Mouse (Mus musculus) neural tube, embryonic 11.5 days (tissue): ENCODE data around the gene Rp2. TPM values are rescaled to one million over a fixed set of nuclear protein-coding genes. Genes with fewer than 3 reads are reported as not detected.

Source experiments
- ATAC-seq: fragments of 200-750 bp; cut with Nextera tagmentation; 2 replicates; pipeline ENCODE4 v1.8.0; 2017; ENCODE audit warnings: moderate number of reproducible peaks, mild to moderate bottlenecking, moderate TSS enrichment, moderate library complexity; ENCODE audit not compliant: insufficient read depth, low FRiP score, low TSS enrichment
- DNase-seq: peaks from one replicate; pipeline ENCODE4 v3.0.0-alpha.2; 2015; ENCODE audit warnings: low spot score
- H3K27ac ChIP-seq: fragments of 300-500 bp; sonication (generic); 2 replicates; pipeline ENCODE4 v1.5.1; 2014; ENCODE audit warnings: low read depth, mild to moderate bottlenecking, low read length
- H3K27me3 ChIP-seq: fragments of 300-500 bp; sonication (generic); 2 replicates; pipeline ENCODE4 v1.6.1; 2014; ENCODE audit warnings: mild to moderate bottlenecking, low read length, mixed read lengths; ENCODE audit not compliant: control insufficient read depth, insufficient read depth
- H3K36me3 ChIP-seq: fragments of 300-500 bp; sonication (generic); 2 replicates; pipeline ENCODE4 v1.6.1; 2014; ENCODE audit warnings: mild to moderate bottlenecking, low read length, moderate library complexity, mixed read lengths; ENCODE audit not compliant: control insufficient read depth, insufficient read depth
- H3K4me1 ChIP-seq: fragments of 300-500 bp; sonication (generic); 2 replicates; pipeline ENCODE4 v1.6.1; 2014; ENCODE audit warnings: low read length, mixed read lengths; ENCODE audit not compliant: control insufficient read depth, insufficient read depth
- H3K4me2 ChIP-seq: fragments of 300-500 bp; sonication (generic); 2 replicates; pipeline ENCODE4 v1.6.1; 2014; ENCODE audit warnings: low read depth, mild to moderate bottlenecking, moderate library complexity
- H3K4me3 ChIP-seq: fragments of 300-500 bp; sonication (generic); 2 replicates; pipeline ENCODE4 v1.5.1; 2014; ENCODE audit warnings: low read depth, low read length
- H3K9ac ChIP-seq: fragments of 300-500 bp; sonication (generic); 2 replicates; pipeline ENCODE4 v1.6.1; 2014; ENCODE audit warnings: mild to moderate bottlenecking, low read length
- H3K9me3 ChIP-seq: fragments of 300-500 bp; sonication (generic); 2 replicates; pipeline ENCODE4 v1.6.1; 2016; ENCODE audit warnings: low read length; ENCODE audit not compliant: control insufficient read depth
- WGBS: fragments of 180-500 bp; shearing (Covaris S2); extraction: QIAGEN DNeasy Blood & Tissue Kit; methylation state at CpG from one replicate; pipeline ENCODE4 v1.1.7; 2014; 5-methylcytosine and 5-hydroxymethylcytosine counted together
- polyA plus RNA-seq: library from polyadenylated mRNA; unstranded; fragments of >200 nt; fragmentation: Nextera tagmentation; extraction: Ambion mirVana; gene quantifications from 2 replicates; pipeline ENCODE4 v1.2.1, GENCODE M21; 2014

The Rp2 gene
- polyA plus RNA-seq, 1 experiment from 2014 or later = 18.3 TPM

GRCm38 (mm10) chrX:20412221-20412620 is 47.9 kb downstream of the Rp2 start:
- Histone ChIP-seq H3K9me3 (no peaks in the 10 kb centered on the region), H3K4me3 (no peak overlapping the region), H3K36me3 (no peaks in the 10 kb centered on the region), H3K4me1 (no peaks in the 10 kb centered on the region), H3K27ac (no peak overlapping the region), H3K9ac (no peak overlapping the region), H3K27me3 (no peaks in the 10 kb centered on the region), H3K4me2 (no peak overlapping the region)
- no peak for DNase-seq
- WGBS = 85% methylated on average over 3 of the region's 3 CpGs
- ATAC-seq = no peak

GRCm38 (mm10) chrX:20414885-20415622 is 50.8 kb downstream of the Rp2 start:
- Histone ChIP-seq H3K27me3 (no peaks in the 10 kb centered on the region), H3K4me1 (no peaks in the 10 kb centered on the region), H3K4me2 (no peak overlapping the region), H3K4me3 (no peak overlapping the region), H3K36me3 (no peaks in the 10 kb centered on the region), H3K9me3 (no peaks in the 10 kb centered on the region), H3K27ac (no peak overlapping the region), H3K9ac (no peak overlapping the region)
- ATAC-seq (no peak), DNase-seq (no peak)
- WGBS = 57% methylated on average over 10 of the region's 10 CpGs

GRCm38 (mm10) chrX:20418461-20418860 is 54.2 kb downstream of the Rp2 start:
- H3K4me1 ChIP-seq = no peaks in the 10 kb centered on the region
- no peak overlapping the region for H3K9ac ChIP-seq
- ATAC-seq = no peak
- no peaks in the 10 kb centered on the region for H3K9me3 ChIP-seq
- H3K4me2 ChIP-seq = no peak overlapping the region
- no peaks in the 10 kb centered on the region for H3K27me3 ChIP-seq
- no peaks in the 10 kb centered on the region for H3K36me3 ChIP-seq
- 88% methylated on average over 2 of the region's 2 CpGs for WGBS
- H3K27ac ChIP-seq = no peak overlapping the region
- no peak for DNase-seq
- H3K4me3 ChIP-seq = no peak overlapping the region

GRCm38 (mm10) chrX:20419536-20419935 is 55.3 kb downstream of the Rp2 start:
- Histone ChIP-seq H3K27me3 (no peaks in the 10 kb centered on the region), H3K4me1 (no peaks in the 10 kb centered on the region), H3K9ac (no peak overlapping the region), H3K27ac (no peak overlapping the region), H3K4me2 (no peak overlapping the region), H3K36me3 (no peaks in the 10 kb centered on the region), H3K4me3 (no peak overlapping the region), H3K9me3 (no peaks in the 10 kb centered on the region)
- WGBS = 91% methylated on average over 4 of the region's 4 CpGs
- no peak for ATAC-seq
- DNase-seq = no peak

GRCm38 (mm10) chrX:20425140-20425838 is 61.0 kb downstream of the Rp2 start, which contains the start of gene Jade3:
Jade3 (plus strand) TSS chrX:20425688.
- no peaks in the 10 kb centered on the region for H3K4me1 ChIP-seq
- peak within 1 kb of the TSS; percentile 57 for H3K4me3 ChIP-seq
- no peaks in the 10 kb centered on the region for H3K27me3 ChIP-seq
- 13% methylated on average over 33 of the region's 67 CpGs for WGBS
- H3K27ac ChIP-seq = peak within 1 kb of the TSS; percentile 68
- H3K9me3 ChIP-seq = no peaks in the 10 kb centered on the region
- ATAC-seq = peak; percentile 96
- H3K9ac ChIP-seq = peak within 1 kb of the TSS; percentile 71
- H3K36me3 ChIP-seq = no peaks in the 10 kb centered on the region
- DNase-seq = peak; percentile 83
- peak within 1 kb of the TSS; percentile 49 for H3K4me2 ChIP-seq

- Histone ChIP-seq H3K9me3 (no peaks in the 10 kb centered on the region), H3K27ac (peak overlapping the region; percentile 68), H3K4me3 (peak overlapping the region; percentile 57), H3K9ac (peak overlapping the region; percentile 71), H3K4me1 (no peaks in the 10 kb centered on the region), H3K27me3 (no peaks in the 10 kb centered on the region), H3K36me3 (no peaks in the 10 kb centered on the region), H3K4me2 (peak overlapping the region; percentile 49)
- DNase-seq (peak; percentile 57), ATAC-seq (no peak; the same call in 1 of the 2 replicates)
- WGBS = 17% methylated on average over 39 of the region's 51 CpGs
Observed at GRCm38 (mm10) chrX:20425839-20426449, 61.7 kb downstream of the Rp2 start.

Other genes starting within 250 kb of the Rp2 start
- 1.7 and 3.4 TPM in 2 replicates for gene Slc9a7, start 72.7 kb upstream of the Rp2 start, polyA plus RNA-seq
- gene Jade3, start 61.2 kb downstream of the Rp2 start, polyA plus RNA-seq = 8.4 and 9.5 TPM in 2 replicates
- gene Rgn, start 185.3 kb downstream of the Rp2 start, polyA plus RNA-seq = not detected in 2 replicates